Mouse (Mus musculus) liver, embryonic 14.5 days (tissue): ENCODE measurements at regions not wholly inside any gene's neighbourhood (a gene's known extent, or its start where the extent isn't known, plus 50 kb on each side); places are given as distances from the start of the nearest gene placed in this dataset.

Experiments used
- ATAC-seq: fragments of 200-750 bp; cut with Nextera tagmentation; 2 replicates; pipeline ENCODE4 v1.8.0; 2017; ENCODE audit warnings: moderate number of reproducible peaks, mild to moderate bottlenecking, moderate library complexity; ENCODE audit not compliant: insufficient read depth
- DNase-seq, 3 experiments: peaks; one replicate each; pipeline ENCODE4 v3.0.0-alpha.2; 2012 to 2013; ENCODE audit warnings: low read depth in 3 of 3, low spot score in 3 of 3
- H3K27ac ChIP-seq: fragments of 300-500 bp; sonication (generic); 2 replicates; pipeline ENCODE4 v1.5.1; 2014; ENCODE audit warnings: moderate library complexity, mild to moderate bottlenecking, control low read depth, inconsistent platforms
- H3K27me3 ChIP-seq: fragments of 300-500 bp; sonication (generic); 2 replicates; pipeline ENCODE4 v1.6.1; 2014; ENCODE audit warnings: mild to moderate bottlenecking, low read length, moderate library complexity; ENCODE audit not compliant: control insufficient read depth, insufficient read depth
- H3K36me3 ChIP-seq: fragments of 300-500 bp; sonication (generic); replicated peaks from 2 replicates; pipeline ENCODE4 v1.6.1; 2014; ENCODE audit warnings: low read depth; ENCODE audit not compliant: control insufficient read depth, insufficient read depth
- H3K4me1 ChIP-seq, 2 experiments: fragments of 200-500 bp in 1 of 2; fragments of 300-500 bp in 1 of 2; sonication (generic) in 1 of 2; replicated peaks; 2 replicates each; pipeline ENCODE4 v1.6.1; 2012 to 2014; ENCODE audit warnings: antibody characterized with exemption in 1 of 2, inconsistent platforms in 1 of 2, low read length in 1 of 2; ENCODE audit not compliant: control insufficient read depth in 2 of 2, insufficient read depth in 2 of 2
- H3K4me2 ChIP-seq: fragments of 300-500 bp; sonication (generic); 2 replicates; pipeline ENCODE4 v1.6.1; 2014; ENCODE audit warnings: low read depth, mild to moderate bottlenecking, control low read depth, moderate library complexity
- H3K4me3 ChIP-seq, 2 experiments: fragments of 200-500 bp in 1 of 2; fragments of 300-500 bp in 1 of 2; sonication (generic) in 1 of 2; 2 replicates each; pipeline ENCODE4 v1.5.1; 2012 to 2014; ENCODE audit warnings: low read depth in 2 of 2, low read length in 2 of 2, mild to moderate bottlenecking in 2 of 2, control low read depth in 1 of 2, inconsistent platforms in 1 of 2, moderate library complexity in 1 of 2; ENCODE audit not compliant: insufficient read depth in 1 of 2
- H3K9ac ChIP-seq: fragments of 300-500 bp; sonication (generic); replicated peaks from 2 replicates; pipeline ENCODE4 v1.6.1; 2014; ENCODE audit warnings: mild to moderate bottlenecking, control low read depth, moderate library complexity
- H3K9me3 ChIP-seq: fragments of 300-500 bp; sonication (generic); 2 replicates; pipeline ENCODE4 v1.6.1; 2016; ENCODE audit warnings: low read length, mixed read lengths; ENCODE audit not compliant: control insufficient read depth
- CTCF ChIP-seq: IDR thresholded peaks from 2 replicates; pipeline ENCODE4 v1.5.1; 2016; ENCODE audit warnings: antibody characterized with exemption, low read depth, control low read depth
- EP300 ChIP-seq: IDR thresholded peaks from 2 replicates; pipeline ENCODE4 v1.6.1; 2016; ENCODE audit warnings: antibody characterized with exemption, low read depth
- WGBS: fragments of 180-500 bp; shearing (Covaris S2); extraction: QIAGEN DNeasy Blood & Tissue Kit; methylation state at CpG from one replicate; pipeline ENCODE4 v1.1.7; 2014; ENCODE audit not compliant: insufficient replicate concordance; 5-methylcytosine and 5-hydroxymethylcytosine counted together

GRCm38 (mm10) chr14:105822653-105823052 lies 74.0 kb downstream of the Spry2 start:
- no peak for ATAC-seq
- TF ChIP-seq EP300 (no peak), CTCF (no peak)
- 69% methylated on average over 9 of the region's 9 CpGs for WGBS

GRCm38 (mm10) chr14:105819534-105819933 lies 77.1 kb downstream of the Spry2 start:
- DNase-seq (no peak), ATAC-seq (no peak)
- no peak for TF ChIP-seq CTCF
- no peak for TF ChIP-seq EP300
- no peaks in the 10 kb centered on the region for H3K4me1 ChIP-seq
- H3K4me2 ChIP-seq: no peak overlapping the region
- no peak overlapping the region for H3K4me3 ChIP-seq
- H3K9me3 ChIP-seq: no peaks in the 10 kb centered on the region
- WGBS: 61% methylated on average over 2 of the region's 2 CpGs
- no peaks in the 10 kb centered on the region for H3K36me3 ChIP-seq
- no peak overlapping the region for H3K9ac ChIP-seq
- no peak overlapping the region for H3K27ac ChIP-seq
- H3K27me3 ChIP-seq: no peaks in the 10 kb centered on the region

More at GRCm38 (mm10) chr14:105822653-105823052, 74.0 kb downstream of the Spry2 start:
- Histone ChIP-seq H3K9ac (no peak overlapping the region), H3K4me3 (no peak overlapping the region), H3K4me2 (no peak overlapping the region), H3K4me1 (no peaks in the 10 kb centered on the region), H3K36me3 (no peaks in the 10 kb centered on the region), H3K27me3 (no peaks in the 10 kb centered on the region), H3K9me3 (no peaks in the 10 kb centered on the region), H3K27ac (no peak overlapping the region)
- DNase-seq: no peak

GRCm38 (mm10) chr14:105818841-105819240 lies 77.8 kb downstream of the Spry2 start:
- DNase-seq (no peak), ATAC-seq (no peak)
- WGBS: 71% methylated on average over 3 of the region's 3 CpGs
- Histone ChIP-seq H3K36me3 (no peaks in the 10 kb centered on the region), H3K4me1 (no peaks in the 10 kb centered on the region), H3K4me3 (no peak overlapping the region), H3K27me3 (no peaks in the 10 kb centered on the region), H3K4me2 (no peak overlapping the region), H3K27ac (no peak overlapping the region), H3K9me3 (no peaks in the 10 kb centered on the region), H3K9ac (no peak overlapping the region)
- no peak for TF ChIP-seq EP300
- no peak for TF ChIP-seq CTCF

- no peak for ATAC-seq
- H3K27ac ChIP-seq: no peak overlapping the region
- WGBS: 75% methylated on average over 6 of the region's 6 CpGs
Observed at GRCm38 (mm10) chr14:105817481-105817880, 79.1 kb downstream of the Spry2 start.

GRCm38 (mm10) chr14:105815827-105816226 lies 80.8 kb downstream of the Spry2 start:
- ATAC-seq (no peak), DNase-seq (no peak)
- Histone ChIP-seq H3K9ac (no peak overlapping the region), H3K4me3 (no peak overlapping the region), H3K27ac (no peak overlapping the region), H3K4me1 (no peaks in the 10 kb centered on the region), H3K4me2 (peak overlapping the region; percentile 42), H3K36me3 (no peaks in the 10 kb centered on the region), H3K27me3 (no peaks in the 10 kb centered on the region), H3K9me3 (no peaks in the 10 kb centered on the region)
- TF ChIP-seq EP300 (no peak), CTCF (no peak)
- WGBS: 7% methylated on average over 6 of the region's 6 CpGs

More at GRCm38 (mm10) chr14:105817481-105817880, 79.1 kb downstream of the Spry2 start:
- no peak overlapping the region for H3K4me2 ChIP-seq
- no peak overlapping the region for H3K4me3 ChIP-seq
- H3K27me3 ChIP-seq: no peaks in the 10 kb centered on the region
- TF ChIP-seq CTCF: no peak
- TF ChIP-seq EP300: no peak
- DNase-seq: no peak
- no peaks in the 10 kb centered on the region for H3K36me3 ChIP-seq
- no peak overlapping the region for H3K9ac ChIP-seq
- H3K9me3 ChIP-seq: no peaks in the 10 kb centered on the region
- H3K4me1 ChIP-seq: no peaks in the 10 kb centered on the region
